Mouse (Mus musculus): Measurements from ENCODE around the gene Gm12216. TPM values are rescaled to one million over a fixed set of nuclear protein-coding genes. Genes with fewer than 3 reads are reported as not detected.

Gm12216 gene
- polyA plus RNA-seq, 1 experiment, result 1.2 TPM

- Histone ChIP-seq H3K27me3 (ENCODE audit: control insufficient read depth, insufficient read depth, low read length) (no peaks in the 10 kb centered on the region), H3K4me1 (ENCODE audit: control insufficient read depth, insufficient read depth, low read length) (no peaks in the 10 kb centered on the region), H3K27ac (ENCODE audit: insufficient read depth, low read length) (no peak overlapping the region), H3K4me3 (replicated peaks; ENCODE audit: insufficient read depth, low read depth, low read length) (no peak overlapping the region)
- DNase-seq, result no peak
- TF ChIP-seq POLR2A (IDR thresholded peaks at IDR 0.05; ENCODE audit: borderline replicate concordance, insufficient read depth, low read length) (no peak), CTCF (IDR thresholded peaks at IDR 0.05; ENCODE audit: borderline replicate concordance, insufficient read depth, low read depth, low read length) (no peak)
- 61% methylated on average over 3 of the region's 3 CpGs for WGBS
Observed at GRCm38 (mm10) chr11:53899004-53899403, 39.9 kb upstream of the Gm12216 start.

DNA sequence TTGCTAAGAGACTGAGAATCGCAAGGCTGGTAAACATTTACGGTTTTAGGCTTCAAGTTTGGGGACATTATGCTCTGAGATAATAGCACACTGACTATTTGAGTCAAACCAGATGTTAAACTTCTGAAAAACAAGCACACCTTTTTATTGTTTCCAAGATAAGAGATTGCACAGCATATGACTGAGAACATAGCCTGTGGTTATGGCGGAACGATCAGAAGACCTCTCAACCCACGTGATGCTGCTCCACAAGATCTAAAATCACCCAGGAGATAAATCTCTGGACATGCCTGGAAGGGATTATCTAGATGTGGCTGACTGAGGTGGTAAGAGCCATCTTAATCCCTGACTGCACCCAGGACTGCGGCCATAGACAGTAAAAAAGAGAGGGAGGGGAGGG, 37.9 kb upstream of the Gm12216 start:
- WGBS, result 85% methylated on average over 6 of the region's 6 CpGs
- H3K27me3 ChIP-seq (ENCODE audit: control insufficient read depth, insufficient read depth, low read length), result no peaks in the 10 kb centered on the region
- no peak for TF ChIP-seq CTCF (IDR thresholded peaks at IDR 0.05; ENCODE audit: borderline replicate concordance, insufficient read depth, low read depth, low read length)
- TF ChIP-seq POLR2A (IDR thresholded peaks at IDR 0.05; ENCODE audit: borderline replicate concordance, insufficient read depth, low read length), result no peak
- no peak overlapping the region for H3K27ac ChIP-seq (ENCODE audit: insufficient read depth, low read length)
- H3K4me1 ChIP-seq (ENCODE audit: control insufficient read depth, insufficient read depth, low read length), result no peaks in the 10 kb centered on the region
- no peak overlapping the region for H3K4me3 ChIP-seq (replicated peaks; ENCODE audit: insufficient read depth, low read depth, low read length)
- DNase-seq, result no peak

DNA sequence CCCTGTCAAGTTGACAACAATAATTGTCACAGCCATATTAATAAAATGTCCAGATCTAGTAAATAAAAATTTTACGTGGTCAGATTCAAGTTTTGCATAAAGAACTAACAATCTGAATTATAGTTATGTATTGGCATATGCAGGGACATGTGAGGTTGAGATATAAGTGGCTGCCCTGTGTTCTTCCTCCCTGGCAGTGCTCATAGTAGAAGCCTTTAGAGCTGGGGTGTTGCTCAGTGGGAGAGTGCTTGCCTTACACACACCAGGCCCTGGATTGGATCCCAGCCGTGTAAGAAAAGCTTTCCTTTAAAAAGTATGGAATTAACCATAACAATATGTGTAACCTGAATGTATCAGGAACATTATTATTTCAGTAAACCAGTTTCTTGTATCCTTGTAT, 34.4 kb upstream of the Gm12216 start:
- no peak overlapping the region for H3K27ac ChIP-seq (ENCODE audit: insufficient read depth, low read length)
- TF ChIP-seq POLR2A (IDR thresholded peaks at IDR 0.05; ENCODE audit: borderline replicate concordance, insufficient read depth, low read length) (no peak), CTCF (IDR thresholded peaks at IDR 0.05; ENCODE audit: borderline replicate concordance, insufficient read depth, low read depth, low read length) (no peak)
- H3K4me3 ChIP-seq (replicated peaks; ENCODE audit: insufficient read depth, low read depth, low read length), result no peak overlapping the region
- 72% methylated on average over 2 of the region's 2 CpGs for WGBS
- no peaks in the 10 kb centered on the region for H3K27me3 ChIP-seq (ENCODE audit: control insufficient read depth, insufficient read depth, low read length)
- H3K4me1 ChIP-seq (ENCODE audit: control insufficient read depth, insufficient read depth, low read length), result 0 out of 2 replicates have a peak, but pooled peaks cover 5% of the 10 kb centered on the region
- no peak for DNase-seq

GRCm38 (mm10) chr11:53892716-53893416, 33.8 kb upstream of the Gm12216 start:
- H3K27me3 ChIP-seq (ENCODE audit: control insufficient read depth, insufficient read depth, low read length), result no peaks in the 10 kb centered on the region
- H3K27ac ChIP-seq (ENCODE audit: insufficient read depth, low read length), result no peak overlapping the region
- WGBS, result 60% methylated on average over 9 of the region's 9 CpGs
- H3K4me1 ChIP-seq (ENCODE audit: control insufficient read depth, insufficient read depth, low read length), result 0 out of 2 replicates have a peak, but pooled peaks cover 5% of the 10 kb centered on the region
- TF ChIP-seq CTCF (IDR thresholded peaks at IDR 0.05; ENCODE audit: borderline replicate concordance, insufficient read depth, low read depth, low read length) (no peak), POLR2A (IDR thresholded peaks at IDR 0.05; ENCODE audit: borderline replicate concordance, insufficient read depth, low read length) (no peak)
- no peak overlapping the region for H3K4me3 ChIP-seq (replicated peaks; ENCODE audit: insufficient read depth, low read depth, low read length)
- DNase-seq, result peak in 1 of 2 experiments; percentile 8

GRCm38 (mm10) chr11:53891505-53892451, 32.7 kb upstream of the Gm12216 start, which contains the start of gene Slc22a5:
Gene Slc22a5, minus strand, starts transcription at chr11:53891660.
- peak; percentile 98 to 99 for DNase-seq
- WGBS, result under 1% methylated on average over 63 of the region's 63 CpGs
- Histone ChIP-seq H3K4me1 (ENCODE audit: control insufficient read depth, insufficient read depth, low read length) (0 out of 2 replicates have a peak, but pooled peaks cover 5% of the 10 kb centered on the region), H3K27ac (ENCODE audit: insufficient read depth, low read length) (peak within 1 kb of the TSS; percentile 44), H3K27me3 (ENCODE audit: control insufficient read depth, insufficient read depth, low read length) (no peaks in the 10 kb centered on the region), H3K4me3 (replicated peaks; ENCODE audit: insufficient read depth, low read depth, low read length) (peak within 1 kb of the TSS; percentile 69)
- TF ChIP-seq CTCF (IDR thresholded peaks at IDR 0.05; ENCODE audit: borderline replicate concordance, insufficient read depth, low read depth, low read length) (no peak), POLR2A (IDR thresholded peaks at IDR 0.05; ENCODE audit: borderline replicate concordance, insufficient read depth, low read length) (peak; percentile 44)

- H3K27ac ChIP-seq (ENCODE audit: insufficient read depth, low read length), result peak overlapping the region; percentile 44
- H3K27me3 ChIP-seq (ENCODE audit: control insufficient read depth, insufficient read depth, low read length), result no peaks in the 10 kb centered on the region
- peak overlapping the region; percentile 69 for H3K4me3 ChIP-seq (replicated peaks; ENCODE audit: insufficient read depth, low read depth, low read length)
- no peak for DNase-seq
- 2% methylated on average over 33 of the region's 33 CpGs for WGBS
- H3K4me1 ChIP-seq (ENCODE audit: control insufficient read depth, insufficient read depth, low read length), result 0 out of 2 replicates have a peak, but pooled peaks cover 5% of the 10 kb centered on the region
- TF ChIP-seq CTCF (IDR thresholded peaks at IDR 0.05; ENCODE audit: borderline replicate concordance, insufficient read depth, low read depth, low read length) (no peak), POLR2A (IDR thresholded peaks at IDR 0.05; ENCODE audit: borderline replicate concordance, insufficient read depth, low read length) (no peak)
Observed at GRCm38 (mm10) chr11:53890906-53891504, 31.9 kb upstream of the Gm12216 start.

DNA sequence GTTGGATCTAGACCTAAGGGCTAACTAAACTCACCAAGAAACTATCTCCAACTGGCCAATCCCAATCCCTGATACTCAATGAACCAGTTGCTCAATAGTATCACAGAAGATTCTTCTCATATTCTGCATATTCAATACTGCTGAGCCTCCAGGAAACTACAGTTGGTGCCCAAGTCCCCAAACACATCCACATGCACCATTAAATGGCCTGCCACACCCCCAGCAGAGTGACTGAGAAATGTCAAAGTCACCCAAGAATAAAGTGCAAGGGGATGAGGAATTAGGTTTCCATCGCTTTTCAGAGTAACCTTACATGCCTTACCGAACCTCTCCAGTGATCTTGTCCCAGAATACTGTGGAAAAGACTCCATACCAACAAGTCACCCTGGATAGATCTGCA, 31.2 kb upstream of the Gm12216 start:
- TF ChIP-seq CTCF (IDR thresholded peaks at IDR 0.05; ENCODE audit: borderline replicate concordance, insufficient read depth, low read depth, low read length) (no peak), POLR2A (IDR thresholded peaks at IDR 0.05; ENCODE audit: borderline replicate concordance, insufficient read depth, low read length) (no peak)
- H3K4me3 ChIP-seq (replicated peaks; ENCODE audit: insufficient read depth, low read depth, low read length), result no peak overlapping the region
- H3K27me3 ChIP-seq (ENCODE audit: control insufficient read depth, insufficient read depth, low read length), result no peaks in the 10 kb centered on the region
- no peak overlapping the region for H3K27ac ChIP-seq (ENCODE audit: insufficient read depth, low read length)
- WGBS, result 87% methylated on average over 2 of the region's 2 CpGs
- no peak for DNase-seq
- H3K4me1 ChIP-seq (ENCODE audit: control insufficient read depth, insufficient read depth, low read length), result 0 out of 2 replicates have a peak, but pooled peaks cover 5% of the 10 kb centered on the region

Measured in cerebellum, adult 2 months (tissue).